Mouse (Mus musculus) stomach, embryonic 16.5 days (tissue): ENCODE measurements around the gene Luzp4. TPM values are rescaled to one million over a fixed set of nuclear protein-coding genes. Genes with fewer than 3 reads are reported as not detected.
"Not testable (repeated sequence)": the region's sequence is repeated elsewhere in the genome, so short reads cannot be mapped to it uniquely, and the experiment has no call there.

Source experiments
- ATAC-seq: fragments of 200-750 bp; cut with Nextera tagmentation; 2 replicates; pipeline ENCODE4 v1.8.0; 2017; ENCODE audit warnings: moderate number of reproducible peaks, moderate TSS enrichment; ENCODE audit not compliant: insufficient read depth, low FRiP score
- H3K27ac ChIP-seq: fragments of 300-500 bp; sonication (generic); 2 replicates; pipeline ENCODE4 v1.5.1; 2014; ENCODE audit warnings: low read length
- H3K27me3 ChIP-seq: fragments of 300-500 bp; sonication (generic); 2 replicates; pipeline ENCODE4 v1.6.1; 2014; ENCODE audit warnings: low read length, control low read depth, mixed read lengths; ENCODE audit not compliant: control insufficient read depth, insufficient read depth
- H3K36me3 ChIP-seq: fragments of 300-500 bp; sonication (generic); 2 replicates; pipeline ENCODE4 v1.6.1; 2014; ENCODE audit warnings: low read length; ENCODE audit not compliant: control insufficient read depth, insufficient read depth
- H3K4me1 ChIP-seq: fragments of 300-500 bp; sonication (generic); 2 replicates; pipeline ENCODE4 v1.6.1; 2014; ENCODE audit warnings: low read length, control low read depth, mixed read lengths; ENCODE audit not compliant: control insufficient read depth, insufficient read depth
- H3K4me2 ChIP-seq: fragments of 300-500 bp; sonication (generic); 2 replicates; pipeline ENCODE4 v1.6.1; 2014; ENCODE audit warnings: low read depth, low read length, mixed read lengths
- H3K4me3 ChIP-seq: fragments of 300-500 bp; sonication (generic); replicated peaks from 2 replicates; pipeline ENCODE4 v1.5.1; 2014; ENCODE audit warnings: mild to moderate bottlenecking, low read length
- H3K9ac ChIP-seq: fragments of 300-500 bp; sonication (generic); 2 replicates; pipeline ENCODE4 v1.6.1; 2014; ENCODE audit warnings: low read length
- H3K9me3 ChIP-seq: fragments of 300-500 bp; sonication (generic); replicated peaks from 2 replicates; pipeline ENCODE4 v1.6.1; 2016; ENCODE audit warnings: low read length, control low read depth; ENCODE audit not compliant: control insufficient read depth
- WGBS: fragments of 180-500 bp; shearing (Covaris S2); extraction: QIAGEN DNeasy Blood & Tissue Kit; methylation state at CpG from one replicate; pipeline ENCODE4 v1.1.7; 2014; 5-methylcytosine and 5-hydroxymethylcytosine counted together
- polyA plus RNA-seq: library from polyadenylated mRNA; unstranded; fragments of >200 nt; fragmentation: Nextera tagmentation; extraction: Ambion mirVana; gene quantifications from 2 replicates; pipeline ENCODE4 v1.2.1, GENCODE M21; 2015

The Luzp4 gene
- polyA plus RNA-seq = not detected in 2 replicates

GRCm38 (mm10) chrX:148857340-148857739, at the start of gene Luzp4:
Gene Luzp4 (plus strand): TSS chrX:148857640.
- not testable (repeated sequence) for H3K9me3 ChIP-seq, H3K4me2 ChIP-seq, H3K27me3 ChIP-seq, H3K36me3 ChIP-seq, H3K9ac ChIP-seq, H3K4me3 ChIP-seq, ATAC-seq, H3K4me1 ChIP-seq, H3K27ac ChIP-seq
- 83% methylated on average over 2 of the region's 6 CpGs for WGBS

- H3K36me3 ChIP-seq, H3K4me1 ChIP-seq, ATAC-seq, H3K27me3 ChIP-seq, H3K9me3 ChIP-seq, H3K4me3 ChIP-seq, H3K4me2 ChIP-seq, H3K27ac ChIP-seq, H3K9ac ChIP-seq: not testable (repeated sequence)
- 85% methylated on average over 4 of the region's 4 CpGs for WGBS
Measured at GRCm38 (mm10) chrX:148841801-148842200, 15.6 kb upstream of the Luzp4 start.

Other genes with a start within 250 kb of the Luzp4 start
- gene Gm8334, start 242.5 kb upstream of the Luzp4 start, polyA plus RNA-seq = not detected in 2 replicates
- gene Gm15127, start 194.0 kb upstream of the Luzp4 start, polyA plus RNA-seq = not detected in 2 replicates
- not detected in 2 replicates for gene Ott, start 216.6 kb downstream of the Luzp4 start, polyA plus RNA-seq